Mouse (Mus musculus) left cerebral cortex, adult 8-10 months (tissue): ENCODE measurements around the gene Bicral. TPM values are rescaled to one million over a fixed set of nuclear protein-coding genes. Genes with fewer than 3 reads are reported as not detected.

Experiments used
- DNase-seq, 2 experiments: peaks; one replicate each; pipeline ENCODE4 v3.0.0; 2022; ENCODE audit warnings: low spot score in 2 of 2
- total RNA-seq, 4 experiments: library from RNA; stranded (reverse); gene quantifications; 2 replicates each; pipeline ENCODE4 v1.2.4; 2022

Gene Bicral
- total RNA-seq, 4 experiments from 2014 or later: 54.4 to 63.1 (median 59.4) TPM

GRCm38 (mm10) chr17:46843716-46844115 is 14.6 kb downstream of the Bicral start:
- DNase-seq: no peak

- no peak for DNase-seq
Measured at GRCm38 (mm10) chr17:46843022-46843421, 15.3 kb downstream of the Bicral start.

GRCm38 (mm10) chr17:46840304-46841010 is 17.8 kb downstream of the Bicral start:
- DNase-seq: no peak

GRCm38 (mm10) chr17:46838396-46838920 is 19.8 kb downstream of the Bicral start:
- no peak for DNase-seq

GRCm38 (mm10) chr17:46837897-46838296 is 20.4 kb downstream of the Bicral start:
- no peak for DNase-seq

- no peak for DNase-seq
Measured at GRCm38 (mm10) chr17:46835093-46835715, 23.1 kb downstream of the Bicral start.

- DNase-seq: no peak
Measured at GRCm38 (mm10) chr17:46832981-46833305, 25.3 kb downstream of the Bicral start.

- DNase-seq: no peak
Measured at GRCm38 (mm10) chr17:46832101-46832980, 25.9 kb downstream of the Bicral start.

- no peak for DNase-seq
Measured at GRCm38 (mm10) chr17:46829856-46830535, 28.3 kb downstream of the Bicral start.

GRCm38 (mm10) chr17:46828935-46829334 is 29.3 kb downstream of the Bicral start:
- no peak for DNase-seq

- DNase-seq: no peak
Measured at GRCm38 (mm10) chr17:46823091-46823490, 35.2 kb downstream of the Bicral start.

GRCm38 (mm10) chr17:46820628-46821027 is 37.7 kb downstream of the Bicral start:
- no peak for DNase-seq

- no peak for DNase-seq
Measured at GRCm38 (mm10) chr17:46817734-46818158, 40.5 kb downstream of the Bicral start.

- no peak for DNase-seq
Measured at GRCm38 (mm10) chr17:46816306-46816705, 42.0 kb downstream of the Bicral start.

- no peak for DNase-seq
Measured at GRCm38 (mm10) chr17:46814497-46814896, 43.8 kb downstream of the Bicral start.

- DNase-seq: no peak
Measured at GRCm38 (mm10) chr17:46813637-46814036, 44.6 kb downstream of the Bicral start.

- DNase-seq: no peak
Measured at GRCm38 (mm10) chr17:46812442-46812841, 45.8 kb downstream of the Bicral start.

- DNase-seq: no peak
Measured at GRCm38 (mm10) chr17:46810672-46811071, 47.6 kb downstream of the Bicral start.

- DNase-seq: no peak
Measured at GRCm38 (mm10) chr17:46809131-46809830, 49.0 kb downstream of the Bicral start.

GRCm38 (mm10) chr17:46808376-46808775 is 49.9 kb downstream of the Bicral start:
- no peak for DNase-seq

GRCm38 (mm10) chr17:46801761-46802160 is 56.5 kb downstream of the Bicral start:
- DNase-seq: no peak
